Mouse (Mus musculus) kidney, postnatal 36 days (tissue): ENCODE measurements around the gene Anapc16.

Experiments
- DNase-seq, 2 experiments: peaks; one replicate each; pipeline ENCODE4 v3.0.0; 2021 to 2022; ENCODE audit warnings: mixed read lengths in 2 of 2

Gene Anapc16

DNA sequence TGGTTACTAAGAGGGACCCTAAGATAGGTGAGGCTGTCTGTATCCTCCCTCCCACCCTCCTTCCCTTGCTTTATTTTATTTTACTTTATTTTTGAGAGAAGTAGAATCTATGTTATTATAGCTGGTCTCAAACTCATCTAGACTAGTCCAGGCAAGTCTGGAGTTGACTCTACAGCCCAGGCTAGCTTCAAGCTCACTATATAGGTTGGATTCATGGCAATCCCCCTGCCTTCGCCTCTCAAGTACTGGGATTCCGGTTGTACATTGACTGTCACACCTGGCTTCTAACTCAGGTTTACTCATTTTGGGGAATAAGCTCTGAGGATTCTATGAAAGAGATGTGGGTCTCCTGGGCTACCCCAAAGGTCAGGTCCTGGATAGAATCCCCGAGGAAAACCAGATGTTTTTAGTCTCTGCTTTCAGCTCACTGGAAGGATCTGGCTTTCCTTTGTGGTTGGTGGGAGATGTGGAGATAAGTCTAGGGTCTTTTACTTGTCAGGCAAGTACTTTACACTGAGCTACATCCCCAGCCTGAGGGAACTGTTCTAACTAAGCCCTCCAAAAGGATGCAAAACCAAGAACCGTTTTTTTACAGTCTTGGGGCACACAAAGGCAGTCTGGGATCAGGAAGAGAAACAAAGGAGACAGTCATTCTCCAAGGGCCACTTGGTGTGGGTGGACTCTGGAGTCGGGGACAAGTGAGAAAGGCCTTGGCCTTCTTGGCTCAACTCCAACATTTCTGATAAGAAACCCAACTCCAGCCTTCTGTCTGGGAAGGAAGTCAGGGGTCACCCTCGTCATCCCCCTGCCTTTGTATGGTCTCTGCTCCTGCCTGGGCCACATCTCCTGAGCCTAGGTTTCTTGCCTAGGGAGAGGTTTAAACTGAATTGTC lies 54.3 kb downstream of the Anapc16 start:
- DNase-seq: peak; percentile 40 to 60

DNA sequence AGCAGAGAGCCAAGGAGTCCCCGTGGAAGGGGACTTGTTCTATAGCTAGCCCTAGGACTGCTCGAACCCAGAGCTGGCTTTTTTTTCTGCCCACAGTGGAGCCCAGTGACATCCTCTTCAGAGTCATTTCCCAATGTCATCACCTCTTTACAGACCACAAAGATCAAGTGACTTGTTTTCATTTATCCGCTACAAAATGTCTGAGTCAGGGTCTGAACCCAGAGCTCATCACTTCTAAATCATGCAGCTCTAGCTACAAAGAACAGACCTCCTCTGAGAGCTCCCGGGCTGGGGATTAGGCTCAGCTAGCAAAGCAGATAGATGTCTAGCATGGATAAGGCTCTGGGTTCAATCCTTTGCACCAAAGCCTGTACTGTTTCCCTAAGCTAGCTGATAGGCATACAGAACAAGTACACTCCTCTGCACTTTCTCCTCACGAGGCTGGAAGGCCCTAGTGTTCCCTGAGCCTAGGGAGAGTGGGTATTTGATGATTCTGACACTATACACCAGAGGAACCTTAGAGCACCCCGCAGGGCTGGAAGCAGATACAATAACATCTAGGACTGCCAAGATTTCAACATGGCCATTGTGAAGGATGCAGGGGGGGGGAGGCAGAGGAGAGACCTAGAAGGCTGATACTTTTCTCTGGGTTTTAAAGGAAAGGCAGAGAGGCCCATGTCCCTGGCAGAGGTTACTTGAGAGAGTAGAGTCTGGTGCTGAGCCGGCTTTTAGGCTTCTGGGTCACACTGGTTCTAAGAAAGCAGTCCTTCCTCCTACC lies 55.5 kb downstream of the Anapc16 start:
- peak in 1 of 2 experiments; percentile 30 for DNase-seq

DNA sequence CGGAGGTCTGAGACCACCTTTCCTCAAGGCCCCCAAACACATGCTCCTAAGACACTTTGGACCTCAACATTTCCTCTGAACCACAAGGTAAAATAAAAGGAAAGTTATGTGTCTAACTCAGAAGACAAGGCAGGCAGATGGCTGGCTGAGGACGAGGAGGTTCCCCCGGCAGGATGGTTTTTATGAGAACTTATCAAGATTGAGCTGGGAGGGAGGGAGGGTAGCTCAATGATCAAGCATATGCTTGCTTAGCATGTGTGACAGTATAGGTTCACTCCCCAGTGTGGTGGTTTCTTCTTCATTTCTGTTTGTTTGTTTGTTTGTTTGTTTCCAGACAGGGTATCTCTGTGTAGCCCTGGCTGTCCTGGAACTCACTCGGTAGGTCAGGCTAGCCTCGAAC lies 56.6 kb downstream of the Anapc16 start:
- no peak for DNase-seq

DNA sequence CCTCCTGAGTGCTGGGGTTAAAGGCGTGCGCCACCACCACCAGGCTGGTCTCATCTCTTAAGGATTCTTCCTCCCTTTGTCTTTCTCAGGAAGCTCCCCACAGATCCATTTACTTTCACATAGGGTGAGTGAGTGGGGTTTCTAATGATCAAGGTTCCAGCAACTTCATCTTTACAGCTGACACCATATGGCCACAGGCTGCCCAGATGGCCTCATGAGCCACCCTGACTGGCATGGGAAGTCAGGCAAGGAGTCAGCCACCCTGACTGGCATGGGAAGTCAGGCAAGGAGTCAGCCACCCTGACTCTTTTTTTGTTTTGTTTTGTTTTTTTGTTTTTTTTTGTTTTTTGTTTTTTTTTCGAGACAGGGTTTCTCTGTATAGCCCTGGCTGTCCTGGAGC lies 57.5 kb downstream of the Anapc16 start:
- DNase-seq: no peak

DNA sequence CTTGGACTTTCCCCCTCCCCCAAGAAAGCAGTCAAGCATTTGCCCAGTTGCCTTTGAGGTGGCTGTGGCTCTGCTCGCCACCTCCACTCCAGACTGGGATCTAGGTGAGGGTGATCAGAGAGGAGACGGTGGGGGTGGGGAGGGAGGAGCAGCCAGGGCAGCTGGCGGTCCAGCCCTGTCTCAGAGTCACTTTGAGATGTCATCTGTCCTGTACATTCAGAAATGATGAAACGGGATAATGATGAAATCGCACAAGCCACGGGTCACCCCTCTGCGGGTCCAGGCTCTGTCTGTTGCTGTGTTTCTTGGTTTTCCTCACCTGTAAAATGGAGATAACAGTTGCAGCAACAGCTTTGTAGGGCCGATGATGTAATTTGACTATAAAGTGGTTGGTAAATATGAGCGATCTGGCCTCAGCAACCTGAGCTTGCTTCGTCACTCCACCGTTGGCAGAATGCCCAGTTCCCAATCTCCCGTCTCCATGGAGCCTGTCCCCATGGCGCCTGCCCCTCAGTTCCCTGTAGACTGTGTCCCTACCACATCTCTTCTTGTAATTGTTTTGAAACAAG lies 59.4 kb downstream of the Anapc16 start:
- peak; percentile 82 to 84 for DNase-seq

DNA sequence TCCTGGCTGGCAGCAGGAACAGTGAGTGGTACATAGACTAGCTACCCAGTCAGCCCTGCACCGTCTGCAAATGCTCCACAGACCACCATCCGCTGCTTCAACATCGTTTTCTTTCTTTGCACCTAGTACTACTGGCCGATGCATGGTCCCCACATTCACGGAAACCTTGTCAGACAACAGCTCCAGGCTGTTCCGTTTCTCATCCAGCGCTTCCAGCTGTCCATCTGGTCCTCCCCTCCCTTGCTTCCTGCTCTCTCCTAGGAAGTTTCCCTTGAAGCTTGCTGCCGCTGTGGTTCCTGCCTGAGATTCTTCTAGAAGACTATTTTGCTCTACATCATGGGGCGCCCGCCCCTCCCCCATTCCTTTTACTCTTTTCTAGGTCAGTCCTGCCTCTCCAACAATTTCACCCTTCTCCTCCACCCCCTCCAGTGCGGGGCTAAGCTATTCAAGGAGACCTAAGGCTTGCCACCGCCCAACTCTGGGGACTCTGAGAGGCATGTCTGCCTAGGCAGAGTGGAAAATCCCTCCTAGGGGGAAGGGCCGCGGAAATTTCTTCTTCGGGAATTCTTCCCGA lies 60.0 kb downstream of the Anapc16 start:
- DNase-seq: peak; percentile 78 to 80

DNA sequence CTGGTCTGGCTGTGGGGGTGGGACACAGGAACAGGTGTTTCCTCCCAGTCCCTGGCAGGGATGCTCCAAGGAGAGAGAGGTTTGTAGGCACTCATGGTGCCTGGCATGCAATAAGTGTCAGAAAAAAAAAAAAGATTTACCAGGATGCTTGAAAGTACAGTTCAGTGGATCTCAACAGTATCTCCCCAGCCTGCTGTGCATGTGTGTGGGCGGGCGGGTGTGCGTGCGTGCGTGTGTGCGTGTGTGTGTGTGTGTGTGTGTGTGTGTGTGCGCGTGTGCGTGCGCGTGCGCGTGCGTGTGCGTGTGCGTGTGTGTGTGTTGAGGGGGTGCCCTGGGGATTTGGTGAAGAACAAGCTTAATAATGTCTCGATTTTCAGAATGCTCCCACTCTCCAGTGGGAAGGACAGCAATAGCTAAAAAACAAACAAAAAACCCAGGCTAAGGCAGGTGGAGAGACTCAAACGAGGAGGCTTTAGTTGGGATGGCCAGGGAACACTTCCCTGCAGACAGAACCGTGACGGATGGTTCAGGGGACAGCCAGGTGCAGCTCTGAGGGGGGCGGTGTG lies 60.6 kb downstream of the Anapc16 start:
- DNase-seq: no peak

DNA sequence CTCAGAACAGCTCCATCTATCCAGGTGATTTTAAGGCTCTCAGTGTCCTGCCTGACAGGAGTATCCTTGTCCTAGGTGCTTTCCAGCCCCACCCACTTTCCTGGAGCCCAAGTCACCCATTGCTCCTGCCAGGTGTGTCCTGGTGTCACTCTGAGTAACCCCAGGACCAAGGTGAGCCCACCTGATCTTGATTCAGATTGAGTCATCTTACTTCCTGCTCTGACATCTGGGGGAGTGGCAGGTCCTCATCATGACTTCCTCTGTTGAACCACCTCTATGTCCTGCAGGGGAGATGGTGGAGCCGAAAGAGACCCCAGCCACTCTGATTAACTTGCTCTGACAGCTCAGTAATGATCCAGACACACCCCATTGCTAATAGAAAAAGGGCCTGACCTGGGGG lies 63.9 kb downstream of the Anapc16 start:
- DNase-seq: no peak

DNA sequence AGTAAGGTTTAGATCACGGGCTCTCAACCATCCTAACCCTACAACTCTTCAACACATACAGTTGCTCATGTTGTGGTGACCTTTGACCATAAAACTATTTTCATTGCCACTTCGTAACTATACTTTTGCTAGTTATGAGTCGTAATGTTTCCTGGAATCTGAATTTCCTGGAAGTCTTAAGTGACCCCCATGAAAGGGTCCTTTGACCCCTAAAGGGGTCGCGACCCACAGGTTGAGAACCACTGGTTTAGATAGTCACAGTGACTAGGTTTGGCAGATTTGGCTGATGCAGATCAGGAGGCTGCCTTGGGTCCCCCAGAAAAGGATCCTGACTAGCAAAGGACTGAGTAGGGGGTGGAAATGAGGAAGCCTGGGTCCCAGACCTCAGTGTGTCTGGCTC lies 64.3 kb downstream of the Anapc16 start:
- DNase-seq: no peak
